Mouse (Mus musculus): ENCODE data around the gene Gcc2.
"Not testable (repeated sequence)": the region's sequence is repeated elsewhere in the genome, so short reads cannot be mapped to it uniquely, and the experiment has no call there.

Gene Gcc2

GRCm38 (mm10) chr10:58227798-58228197 lies 27.5 kb upstream of the Gcc2 start:
- in situ Hi-C loops (cut with MboI; ENCODE audit: low pct_unique_long_range_greater_than_20kb in 1 of 2, low sequenced_read_pairs in 2 of 2, unreplicated experiment in 1 of 2), result not testable (repeated sequence)

DNA sequence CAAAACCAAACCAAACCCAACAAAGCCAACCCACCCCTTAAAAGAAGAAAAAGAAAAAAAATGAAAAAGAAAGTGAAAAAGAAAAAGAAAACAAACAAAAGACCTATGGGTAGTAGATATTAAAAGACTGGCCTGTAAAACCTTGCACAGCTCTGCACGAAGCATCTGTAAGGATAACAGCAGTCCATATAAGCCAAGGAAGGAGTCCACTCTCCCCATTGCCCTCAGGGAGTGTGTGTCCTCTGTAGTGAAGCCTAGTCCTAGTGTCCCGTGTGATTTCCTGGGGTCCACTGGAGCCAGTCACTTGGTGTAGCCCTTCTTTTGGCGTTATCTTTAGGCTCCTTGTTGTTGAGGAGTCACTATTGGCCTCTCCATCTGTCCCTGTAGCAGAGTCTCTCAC lies 25.3 kb upstream of the Gcc2 start:
- in situ Hi-C loops (cut with MboI; ENCODE audit: low pct_unique_long_range_greater_than_20kb in 1 of 2, low sequenced_read_pairs in 2 of 2, unreplicated experiment in 1 of 2), result not testable (repeated sequence)

GRCm38 (mm10) chr10:58231088-58231487 lies 24.2 kb upstream of the Gcc2 start:
- in situ Hi-C loops (cut with MboI; ENCODE audit: low pct_unique_long_range_greater_than_20kb in 1 of 2, low sequenced_read_pairs in 2 of 2, unreplicated experiment in 1 of 2), result not testable (repeated sequence)

DNA sequence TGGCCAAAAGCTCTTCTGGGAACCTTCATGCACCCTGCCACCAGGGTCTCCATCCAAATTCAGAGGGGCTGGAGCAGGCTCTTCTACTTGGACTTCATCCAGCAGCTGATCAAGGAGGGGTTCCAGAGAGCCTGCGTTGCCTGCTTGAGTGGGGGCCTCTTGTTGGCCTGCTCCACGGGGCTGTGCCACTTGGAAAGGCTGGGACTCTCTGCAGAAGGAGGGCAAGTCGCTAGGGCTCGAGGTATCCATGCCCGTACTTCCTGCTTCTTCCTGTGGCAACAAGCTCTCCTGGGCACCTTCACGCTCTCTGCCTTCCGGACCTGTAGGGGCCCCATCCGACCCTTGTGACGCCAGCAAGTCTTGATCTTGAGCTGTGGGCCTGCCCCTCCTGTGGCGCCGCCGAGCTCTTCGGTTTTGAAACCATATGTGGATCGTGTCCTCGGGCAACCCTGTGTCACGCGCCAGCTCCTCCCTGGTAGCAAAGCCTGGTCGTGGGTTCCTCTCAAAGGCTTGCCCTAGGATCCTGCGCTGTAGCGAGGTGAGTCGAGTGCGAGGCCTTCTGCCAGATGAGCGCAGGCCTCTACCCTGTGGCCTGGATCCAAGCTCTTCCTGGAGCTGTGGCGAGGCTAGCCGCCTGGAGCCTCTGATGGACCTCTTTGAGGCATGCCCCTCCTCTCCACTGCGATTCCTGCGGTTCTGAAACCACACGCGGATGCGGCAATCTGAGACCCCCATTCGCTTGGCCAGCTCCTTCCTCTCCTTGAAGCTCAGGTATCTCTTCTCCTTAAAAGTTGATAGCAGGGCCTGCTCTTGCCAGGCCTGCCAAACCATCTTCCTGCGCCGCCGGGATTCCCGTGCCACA lies 23.3 kb upstream of the Gcc2 start:
- in situ Hi-C loops (cut with MboI; ENCODE audit: low pct_unique_long_range_greater_than_20kb in 1 of 2, low sequenced_read_pairs in 2 of 2, unreplicated experiment in 1 of 2), result not testable (repeated sequence)

- in situ Hi-C loops (cut with MboI; ENCODE audit: low pct_unique_long_range_greater_than_20kb in 1 of 2, low sequenced_read_pairs in 2 of 2, unreplicated experiment in 1 of 2), result not testable (repeated sequence)
These were observed 22.7 kb upstream of the Gcc2 start, which contains the start of gene Duxf3 for GRCm38 (mm10) chr10:58232641-58232969. Gene Duxf3, minus strand, starts transcription at chr10:58232675.

- in situ Hi-C loops (cut with MboI; ENCODE audit: low pct_unique_long_range_greater_than_20kb in 1 of 2, low sequenced_read_pairs in 2 of 2, unreplicated experiment in 1 of 2), result not testable (repeated sequence)
These were observed 22.1 kb upstream of the Gcc2 start for GRCm38 (mm10) chr10:58233054-58233739.

- in situ Hi-C loops (cut with MboI; ENCODE audit: low pct_unique_long_range_greater_than_20kb in 1 of 2, low sequenced_read_pairs in 2 of 2, unreplicated experiment in 1 of 2), result not testable (repeated sequence)
These were observed 21.6 kb upstream of the Gcc2 start for GRCm38 (mm10) chr10:58233740-58234121.

- in situ Hi-C loops (cut with MboI; ENCODE audit: low pct_unique_long_range_greater_than_20kb in 1 of 2, low sequenced_read_pairs in 2 of 2, unreplicated experiment in 1 of 2), result not testable (repeated sequence)
These were observed 20.3 kb upstream of the Gcc2 start for GRCm38 (mm10) chr10:58234985-58235384.

GRCm38 (mm10) chr10:58236613-58237012 lies 18.7 kb upstream of the Gcc2 start, which contains the start of gene Gm4981:
Gene Gm4981, minus strand, starts transcription at chr10:58236701.
- in situ Hi-C loops (cut with MboI; ENCODE audit: low pct_unique_long_range_greater_than_20kb in 1 of 2, low sequenced_read_pairs in 2 of 2, unreplicated experiment in 1 of 2), result no loop called here

GRCm38 (mm10) chr10:58238984-58239740 lies 16.1 kb upstream of the Gcc2 start:
- in situ Hi-C loops (cut with MboI; ENCODE audit: low pct_unique_long_range_greater_than_20kb in 1 of 2, low sequenced_read_pairs in 2 of 2, unreplicated experiment in 1 of 2), result not testable (repeated sequence)

- in situ Hi-C loops (cut with MboI; ENCODE audit: low pct_unique_long_range_greater_than_20kb in 1 of 2, low sequenced_read_pairs in 2 of 2, unreplicated experiment in 1 of 2), result no loop called here
These were observed 5.8 kb upstream of the Gcc2 start for GRCm38 (mm10) chr10:58249535-58249934.

GRCm38 (mm10) chr10:58254635-58255175 lies 592 bp upstream of the Gcc2 start:
- in situ Hi-C loops (cut with MboI; ENCODE audit: low pct_unique_long_range_greater_than_20kb in 1 of 2, low sequenced_read_pairs in 2 of 2, unreplicated experiment in 1 of 2), result no loop called here

GRCm38 (mm10) chr10:58255954-58256353 lies 657 bp downstream of the Gcc2 start:
- in situ Hi-C loops (cut with MboI; ENCODE audit: low pct_unique_long_range_greater_than_20kb in 1 of 2, low sequenced_read_pairs in 2 of 2, unreplicated experiment in 1 of 2), result no loop called here

DNA sequence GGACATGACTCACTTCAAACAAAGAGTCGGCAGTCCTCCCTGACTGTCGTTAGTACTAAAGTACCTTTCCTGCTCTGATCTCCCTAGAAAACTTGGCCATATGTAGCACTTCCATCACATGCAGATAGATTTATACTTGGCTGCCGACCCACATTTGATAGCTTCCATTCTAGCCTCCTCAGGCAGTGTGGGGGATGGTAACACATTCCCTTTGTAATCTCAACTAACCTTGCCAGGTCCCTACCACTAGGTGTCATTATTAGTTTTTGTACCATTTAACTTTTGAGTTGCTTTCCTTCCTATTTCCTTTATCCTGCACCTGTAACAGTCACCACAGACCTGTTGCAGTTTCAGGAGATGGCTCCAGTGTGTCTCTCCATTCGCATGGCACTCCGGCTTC lies 3.2 kb downstream of the Gcc2 start:
- in situ Hi-C loops (cut with MboI; ENCODE audit: low pct_unique_long_range_greater_than_20kb in 1 of 2, low sequenced_read_pairs in 2 of 2, unreplicated experiment in 1 of 2), result no loop called here

GRCm38 (mm10) chr10:58282238-58282637 lies 26.9 kb downstream of the Gcc2 start:
- in situ Hi-C loops (cut with MboI; ENCODE audit: low pct_unique_long_range_greater_than_20kb in 1 of 2, low sequenced_read_pairs in 2 of 2, unreplicated experiment in 1 of 2), result no loop called here

DNA sequence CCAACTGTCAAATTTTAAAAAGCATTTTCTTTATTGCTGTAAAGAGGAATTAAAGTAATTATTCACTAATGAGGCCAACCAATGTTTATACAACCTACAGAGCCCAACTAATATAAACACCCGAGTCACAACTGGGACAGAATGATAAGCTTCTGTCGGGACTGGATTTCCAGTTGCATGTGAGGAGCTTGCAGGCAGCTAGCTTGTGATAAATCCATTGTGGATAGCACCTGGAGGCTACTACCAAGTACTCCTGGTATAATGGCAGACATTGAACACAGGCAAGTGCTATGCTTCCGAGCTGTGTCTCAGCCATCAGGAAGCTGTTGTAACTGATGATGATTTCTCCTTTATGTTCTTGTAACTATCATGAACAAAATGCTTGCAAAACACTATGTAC lies 35.4 kb downstream of the Gcc2 start:
- in situ Hi-C loops (cut with MboI; ENCODE audit: low pct_unique_long_range_greater_than_20kb in 1 of 2, low sequenced_read_pairs in 2 of 2, unreplicated experiment in 1 of 2), result no loop called here

GRCm38 (mm10) chr10:58294246-58294645 lies 38.9 kb downstream of the Gcc2 start:
- in situ Hi-C loops (cut with MboI; ENCODE audit: low pct_unique_long_range_greater_than_20kb in 1 of 2, low sequenced_read_pairs in 2 of 2, unreplicated experiment in 1 of 2), result no loop called here

- in situ Hi-C loops (cut with MboI; ENCODE audit: low pct_unique_long_range_greater_than_20kb in 1 of 2, low sequenced_read_pairs in 2 of 2, unreplicated experiment in 1 of 2), result no loop called here
These were observed 40.3 kb downstream of the Gcc2 start for GRCm38 (mm10) chr10:58295605-58296004.

- in situ Hi-C loops (cut with MboI; ENCODE audit: low pct_unique_long_range_greater_than_20kb in 1 of 2, low sequenced_read_pairs in 2 of 2, unreplicated experiment in 1 of 2), result no loop called here
These were observed 49.7 kb downstream of the Gcc2 start for GRCm38 (mm10) chr10:58304996-58305395.
